Mouse (Mus musculus) heart, embryonic 11.5 days (tissue): ENCODE results near the gene Gm49661. TPM values are rescaled to one million over a fixed set of nuclear protein-coding genes. Genes with fewer than 3 reads are reported as not detected.

ENCODE experiments used
- ATAC-seq: fragments of 200-750 bp; cut with Nextera tagmentation; replicated peaks from 2 replicates; pipeline ENCODE4 v1.8.0; 2017; ENCODE audit warnings: moderate library complexity; ENCODE audit not compliant: insufficient number of reproducible peaks, low FRiP score, low TSS enrichment
- H3K27ac ChIP-seq: fragments of 300-500 bp; sonication (generic); 2 replicates; pipeline ENCODE4 v1.5.1; 2014; ENCODE audit warnings: mild to moderate bottlenecking, low read depth, low read length
- H3K27me3 ChIP-seq: fragments of 300-500 bp; sonication (generic); 2 replicates; pipeline ENCODE4 v1.6.1; 2014; ENCODE audit warnings: mild to moderate bottlenecking, low read length, mixed read lengths; ENCODE audit not compliant: control insufficient read depth, insufficient read depth
- H3K36me3 ChIP-seq: fragments of 300-500 bp; sonication (generic); 2 replicates; pipeline ENCODE4 v1.6.1; 2014; ENCODE audit warnings: mild to moderate bottlenecking, low read length, moderate library complexity, mixed read lengths; ENCODE audit not compliant: control insufficient read depth, insufficient read depth
- H3K4me1 ChIP-seq: fragments of 300-500 bp; sonication (generic); 2 replicates; pipeline ENCODE4 v1.6.1; 2014; ENCODE audit warnings: low read length; ENCODE audit not compliant: control insufficient read depth, insufficient read depth
- H3K4me2 ChIP-seq: fragments of 300-500 bp; sonication (generic); 2 replicates; pipeline ENCODE4 v1.6.1; 2014; ENCODE audit warnings: mild to moderate bottlenecking, moderate library complexity
- H3K4me3 ChIP-seq: fragments of 300-500 bp; sonication (generic); 2 replicates; pipeline ENCODE4 v1.5.1; 2014; ENCODE audit warnings: low read depth, low read length
- H3K9ac ChIP-seq: fragments of 300-500 bp; sonication (generic); 2 replicates; pipeline ENCODE4 v1.6.1; 2014; ENCODE audit warnings: mild to moderate bottlenecking, low read depth, low read length, moderate library complexity
- H3K9me3 ChIP-seq: fragments of 300-500 bp; sonication (generic); replicated peaks from 2 replicates; pipeline ENCODE4 v1.6.1; 2016; ENCODE audit warnings: low read length; ENCODE audit not compliant: control insufficient read depth
- WGBS: fragments of 180-500 bp; shearing (Covaris S2); extraction: QIAGEN DNeasy Blood & Tissue Kit; methylation state at CpG from one replicate; pipeline ENCODE4 v1.1.7; 2014; ENCODE audit not compliant: insufficient replicate concordance; 5-methylcytosine and 5-hydroxymethylcytosine counted together
- polyA plus RNA-seq: library from polyadenylated mRNA; unstranded; fragments of >200 nt; fragmentation: Nextera tagmentation; extraction: Ambion mirVana; gene quantifications from 2 replicates; pipeline ENCODE4 v1.2.1, GENCODE M21; 2014

Gene Gm49661
- polyA plus RNA-seq, 1 experiment from 2014 or later: not detected

GRCm38 (mm10) chr8:84945235-84945632 lies 24.0 kb downstream of the Gm49661 start:
- Histone ChIP-seq H3K4me2 (peak overlapping the region; percentile 75; the same call in 1 of the 2 replicates), H3K4me3 (peak overlapping the region; percentile 43; the same call in 1 of the 2 replicates), H3K9me3 (no peaks in the 10 kb centered on the region), H3K27me3 (peaks cover 69% of the 10 kb centered on the region), H3K9ac (no peak overlapping the region), H3K36me3 (no peaks in the 10 kb centered on the region), H3K4me1 (peaks cover 4% of the 10 kb centered on the region; the same call in 1 of the 2 replicates), H3K27ac (no peak overlapping the region)
- ATAC-seq: 0 out of 2 replicates have a peak, but pooled peaks have one; percentile 7
- 11% methylated on average over 11 of the region's 11 CpGs for WGBS

DNA sequence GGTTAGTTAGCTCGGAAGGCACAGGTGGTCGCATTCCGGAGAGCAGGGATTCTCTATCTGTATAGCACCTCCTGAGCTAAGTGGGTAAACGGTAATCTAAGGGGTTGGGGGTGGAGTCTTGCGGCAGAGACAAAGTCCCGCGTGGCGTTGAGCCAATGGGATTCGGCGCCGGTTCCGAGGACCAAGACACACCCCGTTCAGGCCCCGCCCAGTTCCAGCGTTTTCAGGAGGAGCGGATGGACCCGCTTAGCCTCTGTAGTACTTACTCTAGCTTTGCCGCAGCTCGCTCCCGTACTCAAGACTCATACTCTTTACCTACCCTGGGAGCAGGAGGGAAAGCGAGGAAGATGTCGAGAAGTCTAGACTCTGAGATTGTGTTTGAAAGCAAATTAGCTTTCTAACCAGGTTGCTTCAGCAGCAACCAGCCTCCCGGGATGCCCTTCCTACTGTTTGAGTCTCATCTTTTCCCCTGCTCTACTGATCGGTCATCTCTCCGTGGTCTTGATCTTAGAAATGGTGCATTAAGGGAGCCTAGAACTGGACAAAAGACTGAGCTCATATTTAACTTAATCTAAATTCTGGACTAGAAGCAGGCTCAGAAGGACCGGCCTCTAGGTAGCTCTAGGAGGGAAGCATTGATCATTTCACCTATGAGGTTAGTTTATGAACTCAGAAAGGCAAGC lies 24.6 kb downstream of the Gm49661 start:
- H3K27ac ChIP-seq: no peak overlapping the region
- H3K36me3 ChIP-seq: no peaks in the 10 kb centered on the region
- peaks cover 4% of the 10 kb centered on the region; the same call in 1 of the 2 replicates for H3K4me1 ChIP-seq
- no peak overlapping the region for H3K4me3 ChIP-seq
- peaks cover 64% of the 10 kb centered on the region for H3K27me3 ChIP-seq
- no peak overlapping the region for H3K9ac ChIP-seq
- no peaks in the 10 kb centered on the region for H3K9me3 ChIP-seq
- WGBS: 3% methylated on average over 26 of the region's 26 CpGs
- peak overlapping the region; percentile 14; the same call in 1 of the 2 replicates for H3K4me2 ChIP-seq
- peak; percentile 57; the same call in 1 of the 2 replicates for ATAC-seq

GRCm38 (mm10) chr8:84943699-84944098 lies 25.5 kb downstream of the Gm49661 start:
- 21% methylated on average over 4 of the region's 4 CpGs for WGBS
- Histone ChIP-seq H3K4me3 (no peak overlapping the region), H3K9me3 (no peaks in the 10 kb centered on the region), H3K27me3 (peaks cover 66% of the 10 kb centered on the region), H3K36me3 (no peaks in the 10 kb centered on the region), H3K27ac (no peak overlapping the region), H3K9ac (no peak overlapping the region), H3K4me1 (peaks cover 4% of the 10 kb centered on the region; the same call in 1 of the 2 replicates), H3K4me2 (no peak overlapping the region)
- no peak for ATAC-seq

- peak overlapping the region; percentile 78 for H3K4me2 ChIP-seq
- peaks cover 18% of the 10 kb centered on the region for H3K4me1 ChIP-seq
- ATAC-seq: no peak
- H3K27me3 ChIP-seq: peaks cover 71% of the 10 kb centered on the region
- no peak overlapping the region for H3K27ac ChIP-seq
- no peaks in the 10 kb centered on the region for H3K9me3 ChIP-seq
- no peaks in the 10 kb centered on the region for H3K36me3 ChIP-seq
- H3K9ac ChIP-seq: no peak overlapping the region
- H3K4me3 ChIP-seq: no peak overlapping the region
- WGBS: 65% methylated on average over 13 of the region's 13 CpGs
Observed at GRCm38 (mm10) chr8:84937620-84938485, 31.4 kb downstream of the Gm49661 start.

- Histone ChIP-seq H3K4me3 (peak within 1 kb of the TSS; percentile 47), H3K36me3 (no peaks in the 10 kb centered on the region), H3K9me3 (no peaks in the 10 kb centered on the region), H3K27me3 (peaks cover 73% of the 10 kb centered on the region), H3K9ac (peak within 1 kb of the TSS; percentile 11), H3K4me2 (peak within 1 kb of the TSS; percentile 78), H3K4me1 (peaks cover 18% of the 10 kb centered on the region), H3K27ac (no peak within 1 kb of the TSS)
- peak; percentile 61; the same call in 1 of the 2 replicates for ATAC-seq
- 1% methylated on average over 45 of the region's 50 CpGs for WGBS
Observed at GRCm38 (mm10) chr8:84936962-84937546, 32.2 kb downstream of the Gm49661 start, which contains the start of gene Mast1. TSS of gene Mast1 (minus strand) at chr8:84937359.

GRCm38 (mm10) chr8:84936041-84936961 lies 32.9 kb downstream of the Gm49661 start:
- Histone ChIP-seq H3K4me1 (peaks cover 18% of the 10 kb centered on the region), H3K27me3 (peaks cover 75% of the 10 kb centered on the region), H3K27ac (no peak overlapping the region), H3K9ac (no peak overlapping the region), H3K36me3 (no peaks in the 10 kb centered on the region), H3K9me3 (no peaks in the 10 kb centered on the region), H3K4me2 (peak overlapping the region; percentile 78), H3K4me3 (peak overlapping the region; percentile 47)
- WGBS: 29% methylated on average over 23 of the region's 23 CpGs
- no peak; the same call in 1 of the 2 replicates for ATAC-seq

- H3K27ac ChIP-seq: no peak overlapping the region
- no peak for ATAC-seq
- H3K27me3 ChIP-seq: peaks cover 74% of the 10 kb centered on the region
- H3K9ac ChIP-seq: no peak overlapping the region
- peak overlapping the region; percentile 5; the same call in 1 of the 2 replicates for H3K4me3 ChIP-seq
- peaks cover 18% of the 10 kb centered on the region for H3K4me1 ChIP-seq
- H3K4me2 ChIP-seq: no peak overlapping the region; the same call in 1 of the 2 replicates
- H3K9me3 ChIP-seq: no peaks in the 10 kb centered on the region
- WGBS: 5% methylated on average over 14 of the region's 14 CpGs
- no peaks in the 10 kb centered on the region for H3K36me3 ChIP-seq
Observed at GRCm38 (mm10) chr8:84935489-84935888, 33.7 kb downstream of the Gm49661 start.
